Mouse (Mus musculus) lung, adult 18-20 months (tissue): ENCODE data around the gene Olfm4.

ENCODE experiments used
- DNase-seq, 2 experiments: peaks; one replicate each; pipeline ENCODE4 v3.0.0; 2022; ENCODE audit warnings: mixed read lengths in 2 of 2

Olfm4 gene

GRCm38 (mm10) chr14:80029297-80030001 is 45.6 kb downstream of the Olfm4 start:
- no peak for DNase-seq

GRCm38 (mm10) chr14:80039645-80040272 is 55.9 kb downstream of the Olfm4 start:
- no peak for DNase-seq

- DNase-seq: no peak
These were observed 62.3 kb downstream of the Olfm4 start for GRCm38 (mm10) chr14:80046104-80046734.

- no peak for DNase-seq
These were observed 63.7 kb downstream of the Olfm4 start for GRCm38 (mm10) chr14:80047368-80048101.

- no peak for DNase-seq
These were observed 71.8 kb downstream of the Olfm4 start for GRCm38 (mm10) chr14:80055725-80056124.

- no peak for DNase-seq
These were observed 77.8 kb downstream of the Olfm4 start for GRCm38 (mm10) chr14:80061686-80062085.

- no peak for DNase-seq
These were observed 79.0 kb downstream of the Olfm4 start for GRCm38 (mm10) chr14:80062896-80063295.

GRCm38 (mm10) chr14:80070580-80070979 is 86.7 kb downstream of the Olfm4 start:
- DNase-seq: no peak
